Mouse (Mus musculus) left cerebral cortex, adult 2 months (tissue): Measurements from ENCODE around the gene Bcor. TPM values are rescaled to one million over a fixed set of nuclear protein-coding genes. Genes with fewer than 3 reads are reported as not detected.

Source experiments
- DNase-seq, 2 experiments: peaks; one replicate each; pipeline ENCODE4 v3.0.0; 2021 to 2022; ENCODE audit warnings: low spot score in 2 of 2, mixed read lengths in 1 of 2; ENCODE audit errors: extremely low spot score in 1 of 2
- H3K27ac ChIP-seq: fragments of 200-600 bp; 2 replicates; pipeline ENCODE4 v1.8.1; 2022
- H3K4me3 ChIP-seq: fragments of 200-600 bp; 2 replicates; pipeline ENCODE4 v1.8.1; 2022
- CTCF ChIP-seq: fragments of 200-600 bp; IDR thresholded peaks from 2 replicates; pipeline ENCODE4 v1.8.1; 2022; ENCODE audit warnings: antibody characterized with exemption, mild to moderate bottlenecking, moderate library complexity
- intact Hi-C: fragments of 180-260 bp; cut with DNase I; formaldehyde crosslinking; loops from one replicate; pipeline ENCODE4 v1.15.1; 2025
- total RNA-seq, 2 experiments: library from RNA; stranded (reverse); gene quantifications; 2 replicates each; pipeline ENCODE4 v1.2.3; 2021

Gene Bcor
- total RNA-seq, 2 experiments from 2014 or later = 33.4 to 38.0 TPM

GRCm38 (mm10) chrX:12150425-12150824 lies 9.7 kb downstream of the Bcor start:
- Histone ChIP-seq H3K4me3 (no peak overlapping the region), H3K27ac (no peak overlapping the region; the same call in 1 of the 2 replicates)
- intact Hi-C loops = loop anchor here (5.0 kb wide), 1 partner anchor 343 kb away; no protein-coding TSS in a partner anchor
- no peak for TF ChIP-seq CTCF
- DNase-seq = no peak

DNA sequence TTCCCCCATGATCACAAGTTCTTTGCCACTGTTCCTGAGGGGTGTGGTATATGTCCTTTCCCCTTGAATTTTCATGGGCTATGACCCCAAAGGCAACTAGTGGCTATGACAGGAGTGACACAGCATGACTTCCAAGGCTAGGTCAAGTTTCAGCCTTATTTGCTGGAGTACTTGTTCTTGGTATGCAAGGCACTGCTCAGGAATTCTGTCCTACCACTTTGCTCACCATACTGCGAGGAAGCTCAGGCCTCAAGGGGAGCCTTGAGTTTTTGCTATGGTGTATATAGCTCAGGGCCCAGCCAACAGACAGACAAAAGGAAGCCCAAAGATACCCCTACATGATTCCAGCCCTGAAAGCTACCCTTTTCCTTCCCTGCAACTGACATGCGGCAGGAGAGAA lies 13.9 kb downstream of the Bcor start:
- intact Hi-C loops = no loop called here
- Histone ChIP-seq H3K4me3 (no peak overlapping the region), H3K27ac (no peak overlapping the region)
- no peak for TF ChIP-seq CTCF
- DNase-seq = no peak

DNA sequence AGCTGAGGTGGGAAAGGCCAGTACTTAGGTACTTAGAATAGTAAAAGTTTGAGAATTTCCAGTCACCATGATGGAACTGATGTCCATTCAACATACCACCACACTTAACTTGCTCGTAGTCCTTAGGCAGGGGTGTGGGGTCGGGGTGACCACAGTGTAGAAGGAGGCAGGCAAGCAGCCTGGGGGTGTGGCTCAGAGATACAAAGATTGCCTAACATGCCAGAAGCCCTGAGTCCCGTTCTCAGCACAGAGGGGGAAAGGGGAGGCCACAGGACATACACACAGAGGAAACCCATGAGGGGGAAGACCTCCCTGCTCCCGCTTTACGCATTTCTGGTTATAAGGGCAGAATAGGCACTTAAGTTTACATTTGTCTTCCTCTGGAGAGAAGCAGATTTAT lies 17.3 kb downstream of the Bcor start:
- no peak overlapping the region for H3K27ac ChIP-seq
- no peak for TF ChIP-seq CTCF
- no peak overlapping the region for H3K4me3 ChIP-seq
- intact Hi-C loops = no loop called here
- DNase-seq = no peak

DNA sequence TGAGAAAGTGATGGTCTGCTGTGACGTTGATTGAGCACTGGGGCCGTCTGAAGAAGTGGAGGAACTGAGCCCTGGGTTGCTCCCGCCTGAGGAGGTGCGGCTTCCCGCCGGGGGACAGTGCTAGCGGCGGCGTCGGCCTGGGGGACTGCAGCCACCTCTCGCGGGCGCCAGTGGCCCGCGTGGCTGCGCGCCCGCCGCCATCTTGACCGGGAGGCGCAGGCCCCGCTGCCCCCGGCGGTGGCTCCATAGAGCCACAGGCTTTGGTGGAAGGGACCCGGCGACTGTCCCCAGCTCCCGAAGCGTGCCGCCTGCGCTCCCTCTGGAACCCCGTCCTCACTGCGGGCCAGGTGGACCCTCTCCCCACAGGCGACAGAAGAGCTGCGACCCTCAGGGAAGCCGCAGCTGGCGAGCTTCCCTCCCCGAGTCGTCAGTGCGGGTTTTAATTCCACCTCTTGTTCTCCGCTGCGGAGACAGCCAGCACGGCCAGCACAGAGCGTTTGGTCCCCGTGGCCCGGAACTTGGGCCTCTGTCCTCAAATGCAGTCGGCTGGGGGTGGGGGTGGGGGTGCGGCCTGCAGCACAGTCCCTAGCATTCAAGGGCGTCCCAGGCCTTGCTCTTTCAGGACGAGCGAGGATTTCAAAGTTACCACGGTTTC lies 19.9 kb downstream of the Bcor start:
- no peak; the same call in 1 of the 2 replicates for TF ChIP-seq CTCF

DNA sequence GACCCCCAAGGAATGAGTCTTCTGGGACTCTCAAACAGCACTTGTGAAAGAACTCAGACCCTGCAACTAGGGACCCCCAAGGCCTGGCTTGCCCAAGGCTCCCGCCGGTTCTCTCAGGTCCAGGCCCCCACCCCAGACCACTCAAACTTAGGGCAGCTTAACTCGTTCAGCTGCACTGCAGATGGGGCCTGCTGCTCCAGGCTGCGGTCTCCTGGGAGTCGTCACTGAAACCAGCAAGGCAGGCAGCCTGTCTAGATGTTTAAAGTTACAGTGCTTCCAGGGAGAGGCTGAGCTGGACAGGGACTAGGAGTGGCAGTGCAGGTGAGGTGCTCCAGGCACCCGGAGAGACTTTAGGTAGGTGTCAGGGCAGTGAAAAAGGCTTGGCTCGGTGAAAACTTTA lies 21.9 kb downstream of the Bcor start:
- TF ChIP-seq CTCF = no peak
- DNase-seq = no peak
- Histone ChIP-seq H3K27ac (no peak overlapping the region), H3K4me3 (no peak overlapping the region)
- intact Hi-C loops = loop anchor here (5.0 kb wide), 2 partner anchors 114 to 131 kb away; no protein-coding TSS in a partner anchor

More for the DNA sequence above, 19.9 kb downstream of the Bcor start:
- H3K4me3 ChIP-seq = peak overlapping the region; percentile 36
- H3K27ac ChIP-seq = peak overlapping the region; percentile 57; the same call in 1 of the 2 replicates
- intact Hi-C loops = no loop called here
- peak in 1 of 2 experiments; percentile 15 for DNase-seq

DNA sequence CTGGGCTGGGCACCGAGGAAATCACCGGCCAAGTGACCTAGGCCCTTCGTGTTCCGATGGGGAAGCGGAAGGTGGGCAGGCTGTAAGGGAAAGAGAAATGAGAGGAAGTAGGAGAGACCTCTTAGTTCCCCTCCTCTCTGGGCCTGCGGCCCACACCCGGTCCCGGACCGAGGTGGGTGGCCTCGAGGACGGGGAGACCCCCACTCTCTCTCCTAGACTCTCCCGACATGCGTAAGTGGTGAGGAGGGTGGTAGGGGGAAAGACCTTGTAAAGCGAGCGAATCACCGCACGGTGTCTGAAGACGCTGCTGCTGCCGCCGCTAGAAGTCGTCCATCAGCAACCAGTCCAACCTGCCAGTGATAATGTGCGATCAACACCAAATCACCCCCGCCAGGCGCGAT lies 23.0 kb downstream of the Bcor start:
- DNase-seq = no peak
- peak overlapping the region; percentile 47 for H3K4me3 ChIP-seq
- intact Hi-C loops = loop anchor here (2.0 to 5.0 kb wide), 3 partner anchors 46 to 130 kb away; no protein-coding TSS in a partner anchor
- TF ChIP-seq CTCF = no peak
- peak overlapping the region; percentile 88 for H3K27ac ChIP-seq

DNA sequence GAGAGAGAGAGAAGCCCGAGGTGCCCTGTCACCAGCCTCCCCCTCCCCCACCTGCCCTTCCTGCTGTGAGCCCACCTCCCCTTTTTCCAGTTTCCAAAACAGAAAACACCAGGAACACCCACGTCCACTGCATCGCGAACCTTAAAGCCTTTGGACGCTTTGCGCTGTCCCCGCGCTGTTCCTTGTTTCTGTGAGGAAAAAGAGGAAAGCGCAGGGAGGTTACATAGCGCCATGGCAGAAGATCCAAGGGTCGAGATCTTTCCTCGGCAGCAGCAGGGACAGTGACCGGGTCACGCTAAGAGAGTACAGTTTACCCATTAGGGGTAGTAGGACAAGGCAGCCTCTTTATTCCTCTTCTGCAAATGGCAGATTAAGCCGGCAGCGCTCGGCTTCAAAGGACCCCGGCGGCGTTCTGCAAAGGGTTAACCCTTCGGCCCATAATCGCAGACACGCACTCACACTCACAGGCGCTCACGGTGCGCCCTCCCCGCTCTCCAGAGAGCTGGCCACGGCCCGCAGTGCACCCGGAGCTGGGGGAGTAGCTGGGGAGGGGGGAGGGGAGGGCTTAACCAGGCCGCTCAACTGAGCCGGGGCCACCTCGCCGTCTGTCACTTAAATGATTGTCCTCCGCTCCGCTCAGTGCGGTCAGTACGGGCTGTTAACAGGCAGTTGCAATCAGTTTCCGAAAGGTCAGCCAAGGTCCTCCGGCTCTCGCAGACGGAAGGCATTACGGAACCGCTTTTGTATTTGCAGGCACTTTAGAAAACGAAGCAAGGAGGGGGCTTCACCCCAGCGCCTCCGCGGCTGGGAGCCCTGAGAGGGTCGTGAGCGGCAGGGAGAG lies 23.7 kb downstream of the Bcor start:
- intact Hi-C loops = loop anchor here (2.0 to 5.0 kb wide), 3 partner anchors 46 to 129 kb away; no protein-coding TSS in a partner anchor
- no peak for TF ChIP-seq CTCF
- peak overlapping the region; percentile 47 for H3K4me3 ChIP-seq
- DNase-seq = peak in 1 of 2 experiments; percentile 36
- peak overlapping the region; percentile 88 for H3K27ac ChIP-seq

- DNase-seq = peak; percentile 46 to 58
- intact Hi-C loops = loop anchor here (2.0 to 5.0 kb wide), 4 partner anchors 45 to 128 kb away; no protein-coding TSS in a partner anchor
- H3K4me3 ChIP-seq = peak overlapping the region; percentile 51
- no peak for TF ChIP-seq CTCF
- peak overlapping the region; percentile 85 for H3K27ac ChIP-seq
Observed at GRCm38 (mm10) chrX:12135121-12136111, 24.7 kb downstream of the Bcor start.

DNA sequence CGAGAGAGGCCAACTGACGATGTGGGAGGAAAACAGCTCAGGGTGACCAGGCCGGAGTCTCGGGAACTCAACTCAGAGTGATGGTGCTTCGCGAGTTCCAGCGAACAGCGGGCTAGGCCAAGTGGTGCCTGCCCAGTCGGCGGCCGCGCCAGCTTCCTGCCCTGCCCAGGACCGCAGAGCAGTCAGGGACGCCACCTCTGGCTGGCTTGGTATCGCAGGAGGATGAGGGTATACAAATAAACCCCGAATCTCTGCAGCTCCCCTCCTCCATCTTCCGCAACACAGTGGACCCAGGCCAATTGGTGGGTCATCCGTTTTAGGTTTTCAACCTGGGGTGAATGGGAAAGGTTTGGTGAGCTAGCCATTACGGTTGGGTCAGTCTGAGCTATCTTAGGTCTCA lies 25.6 kb downstream of the Bcor start:
- H3K4me3 ChIP-seq = 0 out of 2 replicates have a peak overlapping the region, but pooled peaks have one; percentile 9
- peak; percentile 39 for TF ChIP-seq CTCF
- DNase-seq = peak; percentile 25 to 45
- intact Hi-C loops = loop anchor here (1.0 to 2.0 kb wide), 2 partner anchors 26 to 56 kb away; partner anchors contain the start of gene Bcor
- H3K27ac ChIP-seq = peak overlapping the region; percentile 67; the same call in 1 of the 2 replicates

GRCm38 (mm10) chrX:12133836-12134431 lies 26.2 kb downstream of the Bcor start:
- Histone ChIP-seq H3K27ac (no peak overlapping the region), H3K4me3 (peak overlapping the region; percentile 9; the same call in 1 of the 2 replicates)
- no peak for TF ChIP-seq CTCF
- intact Hi-C loops = loop anchor here (1.0 to 2.0 kb wide), 2 partner anchors 26 to 55 kb away; partner anchors contain the start of gene Bcor
- no peak for DNase-seq
